Mouse (Mus musculus) lung, embryonic 15.5 days (tissue): Measurements from ENCODE around the gene Cpeb2. TPM values are rescaled to one million over a fixed set of nuclear protein-coding genes. Genes with fewer than 3 reads are reported as not detected.

ENCODE experiments used
- ATAC-seq: fragments of 200-750 bp; cut with Nextera tagmentation; 2 replicates; pipeline ENCODE4 v1.8.0; 2017; ENCODE audit warnings: moderate number of reproducible peaks, borderline replicate concordance; ENCODE audit not compliant: low FRiP score, low TSS enrichment; ENCODE audit errors: extremely low read depth
- H3K27ac ChIP-seq: fragments of 300-500 bp; sonication (generic); 2 replicates; pipeline ENCODE4 v1.5.1; 2015; ENCODE audit warnings: moderate library complexity, mild to moderate bottlenecking, inconsistent platforms
- H3K27me3 ChIP-seq: fragments of 300-500 bp; sonication (generic); 2 replicates; pipeline ENCODE4 v1.6.1; 2015; ENCODE audit warnings: inconsistent platforms
- H3K36me3 ChIP-seq: fragments of 300-500 bp; sonication (generic); 2 replicates; pipeline ENCODE4 v1.6.1; 2015; ENCODE audit warnings: inconsistent platforms
- H3K4me1 ChIP-seq: fragments of 300-500 bp; sonication (generic); 2 replicates; pipeline ENCODE4 v1.6.1; 2015; ENCODE audit warnings: inconsistent platforms
- H3K4me2 ChIP-seq: fragments of 300-500 bp; sonication (generic); 2 replicates; pipeline ENCODE4 v1.6.1; 2015; ENCODE audit warnings: inconsistent platforms, mild to moderate bottlenecking, moderate library complexity
- H3K4me3 ChIP-seq: fragments of 300-500 bp; sonication (generic); 2 replicates; pipeline ENCODE4 v1.5.1; 2015; ENCODE audit warnings: mild to moderate bottlenecking, inconsistent platforms
- H3K9ac ChIP-seq: fragments of 300-500 bp; sonication (generic); 2 replicates; pipeline ENCODE4 v1.6.1; 2015; ENCODE audit warnings: inconsistent platforms
- H3K9me3 ChIP-seq: fragments of 300-500 bp; sonication (generic); 2 replicates; pipeline ENCODE4 v1.6.1; 2016; ENCODE audit warnings: inconsistent platforms
- WGBS: fragments of 180-500 bp; shearing (Covaris S2); methylation state at CpG from one replicate; pipeline ENCODE4 v1.1.7; 2015; 5-methylcytosine and 5-hydroxymethylcytosine counted together
- polyA plus RNA-seq: library from polyadenylated mRNA; unstranded; fragments of >200 nt; fragmentation: Nextera tagmentation; extraction: Ambion mirVana; gene quantifications from 2 replicates; pipeline ENCODE4 v1.2.1, GENCODE M21; 2015

The Cpeb2 gene
- polyA plus RNA-seq, 1 experiment from 2014 or later = 1.7 TPM

- Histone ChIP-seq H3K9me3 (no peaks in the 10 kb centered on the region), H3K4me3 (no peak overlapping the region), H3K36me3 (no peaks in the 10 kb centered on the region), H3K9ac (no peak overlapping the region), H3K27me3 (no peaks in the 10 kb centered on the region; the same call in 1 of the 2 replicates), H3K27ac (no peak overlapping the region), H3K4me2 (no peak overlapping the region), H3K4me1 (no peaks in the 10 kb centered on the region)
- 38% methylated on average over 5 of the region's 5 CpGs for WGBS
- no peak for ATAC-seq
Observed at GRCm38 (mm10) chr5:43227607-43228006, 5.4 kb upstream of the Cpeb2 start.

- Histone ChIP-seq H3K4me1 (peaks cover 6% of the 10 kb centered on the region; the same call in 1 of the 2 replicates), H3K27ac (no peak overlapping the region), H3K27me3 (no peaks in the 10 kb centered on the region; the same call in 1 of the 2 replicates), H3K9me3 (no peaks in the 10 kb centered on the region), H3K36me3 (no peaks in the 10 kb centered on the region), H3K4me2 (no peak overlapping the region), H3K9ac (no peak overlapping the region), H3K4me3 (no peak overlapping the region)
- WGBS = 57% methylated on average over 2 of the region's 2 CpGs
- no peak for ATAC-seq
Observed at GRCm38 (mm10) chr5:43231061-43231460, 1.9 kb upstream of the Cpeb2 start.

- H3K36me3 ChIP-seq = no peaks in the 10 kb centered on the region
- H3K4me1 ChIP-seq = peaks cover 7% of the 10 kb centered on the region; the same call in 1 of the 2 replicates
- no peaks in the 10 kb centered on the region; the same call in 1 of the 2 replicates for H3K27me3 ChIP-seq
- H3K4me2 ChIP-seq = peak overlapping the region; percentile 92
- H3K9me3 ChIP-seq = no peaks in the 10 kb centered on the region
- WGBS = 3% methylated on average over 6 of the region's 6 CpGs
- H3K9ac ChIP-seq = peak overlapping the region; percentile 74
- H3K4me3 ChIP-seq = peak overlapping the region; percentile 95
- peak overlapping the region; percentile 98 for H3K27ac ChIP-seq
- ATAC-seq = no peak
Observed at GRCm38 (mm10) chr5:43232149-43232479, 856 bp upstream of the Cpeb2 start.

- peak; percentile 67 for ATAC-seq
- Histone ChIP-seq H3K36me3 (no peaks in the 10 kb centered on the region), H3K9me3 (no peaks in the 10 kb centered on the region), H3K4me1 (peaks cover 7% of the 10 kb centered on the region; the same call in 1 of the 2 replicates), H3K4me3 (peak overlapping the region; percentile 95), H3K27me3 (no peaks in the 10 kb centered on the region; the same call in 1 of the 2 replicates), H3K9ac (peak overlapping the region; percentile 74), H3K27ac (peak overlapping the region; percentile 98), H3K4me2 (peak overlapping the region; percentile 92)
- WGBS = under 1% methylated on average over 67 of the region's 101 CpGs
Observed at GRCm38 (mm10) chr5:43233316-43234181, 579 bp downstream of the Cpeb2 start.

- 1% methylated on average over 102 of the region's 113 CpGs for WGBS
- peak overlapping the region; percentile 98 for H3K27ac ChIP-seq
- no peak; the same call in 1 of the 2 replicates for ATAC-seq
Observed at GRCm38 (mm10) chr5:43234321-43235185, 1.6 kb downstream of the Cpeb2 start.

GRCm38 (mm10) chr5:43235186-43235785, 2.3 kb downstream of the Cpeb2 start:
- peak overlapping the region; percentile 98 for H3K27ac ChIP-seq
- H3K4me2 ChIP-seq = peak overlapping the region; percentile 92
- no peaks in the 10 kb centered on the region for H3K36me3 ChIP-seq
- peak overlapping the region; percentile 74 for H3K9ac ChIP-seq
- under 1% methylated on average over 27 of the region's 27 CpGs for WGBS
- no peaks in the 10 kb centered on the region for H3K9me3 ChIP-seq
- no peaks in the 10 kb centered on the region for H3K27me3 ChIP-seq
- peak overlapping the region; percentile 95 for H3K4me3 ChIP-seq
- no peak for ATAC-seq
- H3K4me1 ChIP-seq = peaks cover 7% of the 10 kb centered on the region; the same call in 1 of the 2 replicates

More at GRCm38 (mm10) chr5:43234321-43235185, 1.6 kb downstream of the Cpeb2 start:
- Histone ChIP-seq H3K4me3 (peak overlapping the region; percentile 95), H3K9ac (peak overlapping the region; percentile 74), H3K36me3 (no peaks in the 10 kb centered on the region), H3K4me2 (peak overlapping the region; percentile 92), H3K4me1 (peaks cover 7% of the 10 kb centered on the region; the same call in 1 of the 2 replicates), H3K27me3 (no peaks in the 10 kb centered on the region; the same call in 1 of the 2 replicates), H3K9me3 (no peaks in the 10 kb centered on the region)

- no peaks in the 10 kb centered on the region for H3K9me3 ChIP-seq
- no peak overlapping the region for H3K9ac ChIP-seq
- H3K4me2 ChIP-seq = peak overlapping the region; percentile 92
- H3K36me3 ChIP-seq = no peaks in the 10 kb centered on the region
- H3K4me3 ChIP-seq = peak overlapping the region; percentile 95
- H3K27me3 ChIP-seq = no peaks in the 10 kb centered on the region
- no peak for ATAC-seq
- peaks cover 7% of the 10 kb centered on the region; the same call in 1 of the 2 replicates for H3K4me1 ChIP-seq
- whole genome bisulfite sequencing = 32% methylated on average over 5 of the region's 5 CpGs
- no peak overlapping the region for H3K27ac ChIP-seq
Observed at GRCm38 (mm10) chr5:43235997-43236396, 3.0 kb downstream of the Cpeb2 start.

GRCm38 (mm10) chr5:43236476-43236875, 3.5 kb downstream of the Cpeb2 start:
- no peak for ATAC-seq
- Histone ChIP-seq H3K4me2 (no peak overlapping the region), H3K4me1 (peaks cover 7% of the 10 kb centered on the region; the same call in 1 of the 2 replicates), H3K27me3 (no peaks in the 10 kb centered on the region), H3K4me3 (no peak overlapping the region), H3K36me3 (no peaks in the 10 kb centered on the region), H3K9ac (no peak overlapping the region), H3K9me3 (no peaks in the 10 kb centered on the region), H3K27ac (no peak overlapping the region)
- WGBS = 63% methylated on average over 3 of the region's 3 CpGs

GRCm38 (mm10) chr5:43237238-43237637, 4.3 kb downstream of the Cpeb2 start:
- Histone ChIP-seq H3K9ac (no peak overlapping the region), H3K4me2 (no peak overlapping the region), H3K27ac (no peak overlapping the region), H3K9me3 (no peaks in the 10 kb centered on the region), H3K36me3 (no peaks in the 10 kb centered on the region), H3K4me1 (peaks cover 7% of the 10 kb centered on the region; the same call in 1 of the 2 replicates), H3K27me3 (no peaks in the 10 kb centered on the region), H3K4me3 (no peak overlapping the region)
- no peak for ATAC-seq
- WGBS = 74% methylated on average over 12 of the region's 12 CpGs

GRCm38 (mm10) chr5:43239141-43239835, 6.3 kb downstream of the Cpeb2 start:
- Histone ChIP-seq H3K4me3 (no peak overlapping the region), H3K27ac (no peak overlapping the region), H3K9ac (no peak overlapping the region), H3K4me2 (no peak overlapping the region), H3K4me1 (peaks cover 7% of the 10 kb centered on the region; the same call in 1 of the 2 replicates), H3K27me3 (no peaks in the 10 kb centered on the region), H3K36me3 (no peaks in the 10 kb centered on the region), H3K9me3 (no peaks in the 10 kb centered on the region)
- 70% methylated on average over 6 of the region's 6 CpGs for WGBS
- no peak for ATAC-seq

GRCm38 (mm10) chr5:43240729-43241128, 7.8 kb downstream of the Cpeb2 start:
- ATAC-seq = no peak
- no peaks in the 10 kb centered on the region for H3K36me3 ChIP-seq
- H3K27me3 ChIP-seq = no peaks in the 10 kb centered on the region
- no peaks in the 10 kb centered on the region for H3K9me3 ChIP-seq
- H3K9ac ChIP-seq = no peak overlapping the region
- no peak overlapping the region for H3K4me2 ChIP-seq
- no peak overlapping the region for H3K4me3 ChIP-seq
- no peak overlapping the region for H3K27ac ChIP-seq
- peaks cover 4% of the 10 kb centered on the region; the same call in 1 of the 2 replicates for H3K4me1 ChIP-seq
